Mouse (Mus musculus) MEL (cell line): Measurements from ENCODE around the gene Apc2.
A peak's percentile ranks its signal among the peaks of the same experiment; 100 is the strongest.

Experiments
- CTCF ChIP-seq, 3 experiments: IDR thresholded peaks in 2 of 3; conservative IDR thresholded peaks in 1 of 3; 2 replicates each; pipeline ENCODE4 v1.5.1; 2011 to 2012; ENCODE audit warnings: low read length in 3 of 3, low read depth in 2 of 3, mild to moderate bottlenecking in 2 of 3, improper control_type of control experiment in 1 of 3, inconsistent platforms in 1 of 3, mixed read lengths in 1 of 3, moderate library complexity in 1 of 3; ENCODE audit not compliant: control insufficient read depth in 1 of 3, insufficient read depth in 1 of 3, poor library complexity in 1 of 3, severe bottlenecking in 1 of 3
- E2F4 ChIP-seq: IDR thresholded peaks from 2 replicates; pipeline ENCODE4 v1.6.1; 2011; ENCODE audit warnings: low read depth, low read length, improper control_type of control experiment, borderline replicate concordance
- GATA1 ChIP-seq: IDR thresholded peaks from 2 replicates; pipeline ENCODE4 v1.6.1; 2011; ENCODE audit warnings: low read depth, low read length, improper control_type of control experiment
- MAFK ChIP-seq: IDR thresholded peaks from 2 replicates; pipeline ENCODE4 v1.6.1; 2011; ENCODE audit warnings: low read depth, mild to moderate bottlenecking, low read length, improper control_type of control experiment, borderline replicate concordance
- POLR2A ChIP-seq, 2 experiments: IDR thresholded peaks; 2 replicates each; pipeline ENCODE4 v1.6.1; 2011 to 2012; ENCODE audit warnings: low read length in 2 of 2, mild to moderate bottlenecking in 2 of 2, control low read depth in 1 of 2, improper control_type of control experiment in 1 of 2, low read depth in 1 of 2, moderate library complexity in 1 of 2; ENCODE audit not compliant: control insufficient read depth in 1 of 2, insufficient read depth in 1 of 2, poor library complexity in 1 of 2
- ZC3H11A ChIP-seq: IDR thresholded peaks from 2 replicates; pipeline ENCODE4 v1.6.1; 2012; ENCODE audit warnings: low read depth, mild to moderate bottlenecking, inconsistent platforms, low read length, improper control_type of control experiment

GRCm38 (mm10) chr10:80247849-80248248, 47.9 kb upstream of the Apc2 start:
- TF ChIP-seq ZC3H11A (no peak; the same call in none of the 2 replicates), POLR2A (IDR thresholded peaks at IDR 0.05; ENCODE audit: control insufficient read depth in 1 of 2, insufficient read depth in 1 of 2, low read depth in 1 of 2, low read length in 2 of 2, poor library complexity in 1 of 2) (no peak), CTCF (IDR thresholded peaks at IDR 0.05 in 2 of 3, conservative IDR thresholded peaks at IDR 0.05 in 1 of 3; ENCODE audit: control insufficient read depth in 1 of 3, insufficient read depth in 1 of 3, low read depth in 2 of 3, low read length in 3 of 3, poor library complexity in 1 of 3, severe bottlenecking in 1 of 3) (peak; percentile 37 to 77 (median 48)), GATA1 (peak; percentile 16; the same call in 1 of the 2 replicates), E2F4 (no peak), MAFK (no peak)
